Mouse (Mus musculus) cerebellum, adult (tissue): ENCODE results near the gene Gramd1a.

Source experiments
- ATAC-seq: cut with Nextera tagmentation; 2 replicates; pipeline ENCODE4 v1.9.2; 2017; ENCODE audit warnings: mild to moderate bottlenecking, moderate library complexity, mixed read lengths; ENCODE audit not compliant: insufficient number of reproducible peaks, low FRiP score, low TSS enrichment

The Gramd1a gene

DNA sequence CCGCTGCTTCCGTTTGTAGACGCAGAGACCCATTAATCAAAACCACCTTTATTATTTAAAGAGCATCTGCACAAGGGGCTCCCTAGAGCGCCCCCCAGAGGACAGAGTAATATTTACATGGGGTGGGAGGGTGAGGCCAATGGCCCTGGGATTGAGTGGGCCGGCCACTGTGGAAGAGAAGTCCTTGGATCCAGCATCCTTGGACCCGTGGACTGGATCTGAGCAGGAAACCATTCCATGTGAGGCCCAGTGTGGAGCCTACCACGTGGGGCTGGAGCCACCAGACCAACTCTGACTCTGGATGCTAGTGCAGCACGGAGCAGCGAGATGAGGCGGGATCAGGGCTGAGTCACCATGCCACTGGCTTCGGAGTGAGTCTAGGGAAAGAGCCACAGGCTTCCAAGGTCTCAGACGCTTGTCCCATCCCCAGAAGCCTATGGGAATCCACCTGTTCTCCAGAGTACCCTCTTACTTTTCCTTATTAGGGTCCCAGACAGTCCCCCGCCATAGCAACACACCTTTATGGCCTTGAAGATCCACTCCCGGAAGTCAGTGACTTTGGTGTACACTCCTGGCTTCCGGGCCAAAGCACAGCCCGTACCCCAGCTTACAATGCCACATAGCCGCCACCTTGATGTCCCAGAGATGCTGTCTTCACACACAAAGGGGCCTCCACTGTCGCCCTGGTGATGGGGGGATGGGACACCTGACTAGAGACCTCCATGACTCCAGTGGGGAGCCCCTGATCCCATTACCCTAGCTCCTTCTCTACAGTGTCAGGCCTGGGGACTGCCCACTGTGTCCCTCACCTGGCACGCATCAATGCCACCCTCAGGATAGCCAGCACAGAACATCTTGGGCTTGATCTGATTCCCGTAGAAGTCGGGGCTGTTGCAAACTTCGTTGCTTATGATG is 56.7 kb downstream of the Gramd1a start:
- ATAC-seq = no peak

DNA sequence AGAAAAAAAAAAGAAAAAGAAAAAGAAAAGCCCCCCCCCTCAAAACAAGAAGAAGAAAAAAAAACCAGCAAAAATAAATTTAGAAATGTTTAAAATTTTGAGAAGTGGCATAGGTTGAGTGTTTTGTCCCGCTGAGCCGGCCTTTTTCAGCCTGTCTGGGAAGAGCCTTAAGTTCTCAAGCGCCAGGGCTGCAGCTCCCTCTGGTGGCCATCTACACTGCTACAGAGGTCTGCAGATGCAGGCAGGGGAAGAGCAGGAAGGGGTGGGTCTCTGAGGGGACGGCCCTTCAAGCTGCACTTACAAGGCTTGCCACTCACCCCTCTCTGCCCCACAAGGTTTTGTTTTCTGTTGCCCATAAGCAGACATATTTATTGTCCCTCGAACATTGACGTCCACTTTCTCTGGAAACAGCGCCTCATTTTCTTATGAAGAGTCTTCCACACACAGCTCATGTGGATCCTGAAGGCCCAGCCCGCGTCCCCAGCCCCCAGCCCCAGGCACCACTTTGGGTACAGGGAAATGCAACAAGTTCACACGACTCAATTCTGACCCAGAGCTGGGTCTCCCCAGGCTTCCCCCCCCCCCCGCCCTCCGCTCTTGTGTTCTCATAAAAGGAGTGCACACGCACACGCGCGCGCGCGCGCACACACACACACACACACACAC is 58.0 kb downstream of the Gramd1a start:
- ATAC-seq = peak; percentile 85; the same call in 1 of the 2 replicates

- ATAC-seq = no peak
These were observed 58.7 kb downstream of the Gramd1a start for GRCm38 (mm10) chr7:31096892-31097564.

DNA sequence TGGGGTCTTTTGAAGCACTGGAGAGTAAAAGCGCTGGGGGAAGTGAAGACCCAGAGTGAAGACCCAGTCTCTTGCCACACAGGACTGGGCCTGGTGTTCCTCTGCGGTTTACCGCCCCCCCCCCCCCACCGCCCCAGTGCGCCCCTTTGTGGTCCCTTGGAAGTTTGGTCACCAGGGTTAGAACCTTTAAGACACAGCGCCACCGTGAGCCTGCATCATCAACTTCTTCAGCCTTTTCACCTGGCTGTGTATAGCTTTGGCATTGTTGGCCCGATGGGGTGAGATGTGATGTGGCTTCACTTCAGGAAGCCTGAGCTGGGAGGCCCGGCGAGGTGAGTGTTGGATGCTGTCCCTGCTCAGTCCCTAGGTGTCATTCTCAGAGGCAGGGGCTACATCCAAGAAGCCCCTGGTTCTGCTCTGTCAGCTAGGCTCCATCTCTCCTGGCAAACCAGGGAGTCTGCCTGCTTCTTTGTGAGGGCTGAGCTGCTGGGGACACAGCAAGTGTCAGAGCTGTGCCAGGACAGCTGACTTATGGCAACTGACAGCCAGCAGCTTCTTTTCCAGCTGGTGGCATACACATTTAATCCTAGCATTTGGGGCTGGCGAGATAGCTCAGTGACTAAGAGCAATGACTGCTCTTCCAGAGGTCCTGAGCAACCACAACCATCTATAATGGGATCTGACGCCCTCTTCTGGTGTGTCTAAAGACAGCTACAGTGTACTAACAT is 60.8 kb downstream of the Gramd1a start:
- no peak for ATAC-seq

GRCm38 (mm10) chr7:31089721-31090120 is 66.0 kb downstream of the Gramd1a start:
- ATAC-seq = no peak

DNA sequence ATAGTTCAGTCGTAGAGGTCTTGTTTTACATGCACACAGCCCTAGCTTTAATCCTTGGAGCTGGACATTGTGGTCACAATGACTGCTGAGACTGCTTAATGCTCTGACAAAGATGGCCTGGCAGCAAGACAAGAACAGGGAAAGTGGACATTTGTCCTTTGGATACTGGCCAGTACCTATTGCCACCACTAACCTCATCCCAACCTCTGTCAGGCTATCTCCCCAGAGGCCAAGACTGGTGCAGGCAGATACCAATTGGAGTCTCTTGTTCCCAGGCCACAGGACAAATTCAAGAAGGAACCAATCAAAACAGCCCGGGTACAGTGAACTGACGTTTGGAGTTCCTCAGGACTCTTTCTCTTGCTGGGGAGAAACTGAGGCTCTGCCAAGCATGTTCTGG is 67.5 kb downstream of the Gramd1a start:
- ATAC-seq = no peak

DNA sequence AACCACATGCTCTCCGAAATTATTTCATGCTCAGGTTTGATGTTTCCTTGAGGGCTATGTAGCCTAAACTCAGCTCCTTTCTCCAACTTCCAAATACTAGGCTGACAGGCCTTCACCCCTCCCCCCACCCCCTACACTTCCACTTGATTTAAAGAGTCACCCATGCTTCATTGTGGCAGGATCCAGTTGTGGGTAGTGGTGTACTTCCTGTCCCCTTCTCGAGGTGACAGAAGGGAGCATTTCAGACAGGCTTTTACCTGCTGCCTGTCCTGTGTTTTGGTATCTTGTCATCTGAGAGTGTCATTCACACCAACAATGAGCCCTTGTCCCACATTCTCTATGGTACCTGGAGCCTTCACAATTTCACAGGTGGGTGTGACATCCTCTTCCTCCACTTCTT is 68.4 kb downstream of the Gramd1a start:
- no peak for ATAC-seq

DNA sequence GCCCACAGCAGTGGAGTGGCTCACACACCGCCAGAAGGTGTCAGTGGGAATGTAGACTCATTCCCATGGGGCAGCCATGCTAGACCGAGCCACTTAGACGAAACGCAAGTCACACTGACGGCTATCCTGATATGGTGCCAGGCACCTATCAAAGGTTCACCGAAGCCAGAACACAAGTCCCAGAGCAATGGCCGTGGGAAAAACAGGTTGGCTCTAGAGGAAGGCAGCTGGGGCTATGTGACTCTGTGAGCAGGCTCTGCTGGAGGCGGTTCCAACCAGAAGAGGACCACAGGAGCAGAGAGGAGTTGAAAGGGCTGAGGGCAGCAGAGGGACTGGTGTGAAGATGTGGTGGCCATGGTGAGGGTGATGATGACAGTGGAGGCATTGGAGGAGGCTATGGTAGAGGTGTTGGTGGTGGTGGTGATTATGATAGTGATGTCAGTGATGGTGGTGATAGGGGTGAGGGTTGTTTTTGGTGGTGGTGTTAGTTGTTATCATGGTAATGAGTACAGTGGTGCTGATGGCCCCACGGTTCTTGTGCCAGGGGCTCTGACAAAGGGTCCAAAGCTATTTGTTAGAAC is 69.4 kb downstream of the Gramd1a start:
- no peak for ATAC-seq

- no peak for ATAC-seq
These were observed 70.5 kb downstream of the Gramd1a start for GRCm38 (mm10) chr7:31085171-31085570.

GRCm38 (mm10) chr7:31084140-31084539 is 71.6 kb downstream of the Gramd1a start:
- no peak for ATAC-seq

- ATAC-seq = peak; percentile 49; the same call in 1 of the 2 replicates
These were observed 72.7 kb downstream of the Gramd1a start for GRCm38 (mm10) chr7:31082831-31083588.

DNA sequence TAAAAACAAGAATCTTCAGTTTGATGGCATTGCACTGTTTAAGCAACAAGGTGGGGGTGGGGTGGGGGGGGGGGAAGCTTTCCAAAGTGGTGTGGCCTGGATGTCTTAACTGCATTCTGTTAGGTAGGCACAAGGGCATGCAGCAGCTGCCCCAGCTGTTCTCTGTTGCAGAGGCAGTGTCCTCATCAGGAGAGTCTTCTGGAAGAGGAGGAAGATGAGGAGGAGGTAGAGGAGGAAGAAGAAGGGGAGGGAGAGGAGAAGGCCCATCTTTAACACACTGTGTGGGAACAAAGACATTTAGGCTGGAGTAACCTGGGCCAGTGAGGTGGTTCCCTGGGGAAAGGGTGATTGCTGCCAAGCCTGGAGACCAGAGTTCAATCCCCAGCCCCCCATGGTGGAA is 73.6 kb downstream of the Gramd1a start:
- no peak for ATAC-seq

- ATAC-seq = no peak
These were observed 74.6 kb downstream of the Gramd1a start for GRCm38 (mm10) chr7:31081106-31081505.

DNA sequence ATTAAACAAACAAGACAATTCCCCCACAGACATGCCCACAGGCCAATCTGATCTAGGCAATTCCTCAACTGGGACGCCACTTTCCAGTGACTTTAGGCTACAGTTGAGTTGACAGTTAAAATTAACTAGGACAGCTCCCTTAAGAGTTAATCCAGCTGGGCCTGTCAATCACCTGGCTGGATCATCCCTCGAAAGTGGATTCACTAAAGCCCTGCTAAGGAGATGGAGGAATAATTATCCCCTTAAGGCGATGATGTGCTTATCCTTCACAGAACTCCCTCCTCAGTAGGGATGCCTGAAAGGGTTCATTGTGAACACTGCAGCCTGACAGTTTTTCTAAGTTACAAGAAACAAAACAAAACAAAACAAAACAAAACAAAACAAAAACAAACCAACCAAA is 75.1 kb downstream of the Gramd1a start:
- no peak for ATAC-seq
